Mouse (Mus musculus) kidney, embryonic 15.5 days (tissue): ENCODE measurements at regions not wholly inside any gene's neighbourhood (a gene's known extent, or its start where the extent isn't known, plus 50 kb on each side); places are given as distances from the start of the nearest gene placed in this dataset.

Experiments
- ATAC-seq: fragments of 200-750 bp; cut with Nextera tagmentation; replicated peaks from 2 replicates; pipeline ENCODE4 v1.8.0; 2017; ENCODE audit warnings: moderate TSS enrichment; ENCODE audit not compliant: low FRiP score
- H3K27ac ChIP-seq: fragments of 300-500 bp; sonication (generic); 2 replicates; pipeline ENCODE4 v1.5.1; 2015; ENCODE audit warnings: mild to moderate bottlenecking, inconsistent platforms
- H3K27me3 ChIP-seq: fragments of 300-500 bp; sonication (generic); 2 replicates; pipeline ENCODE4 v1.6.1; 2015; ENCODE audit warnings: inconsistent platforms
- H3K36me3 ChIP-seq: fragments of 300-500 bp; sonication (generic); 2 replicates; pipeline ENCODE4 v1.6.1; 2015; ENCODE audit warnings: inconsistent platforms
- H3K4me1 ChIP-seq: fragments of 300-500 bp; sonication (generic); 2 replicates; pipeline ENCODE4 v1.6.1; 2015; ENCODE audit warnings: inconsistent platforms
- H3K4me2 ChIP-seq: fragments of 300-500 bp; sonication (generic); 2 replicates; pipeline ENCODE4 v1.6.1; 2015; ENCODE audit warnings: moderate library complexity, mild to moderate bottlenecking, inconsistent platforms
- H3K4me3 ChIP-seq: fragments of 300-500 bp; sonication (generic); replicated peaks from 2 replicates; pipeline ENCODE4 v1.5.1; 2015; ENCODE audit warnings: mild to moderate bottlenecking, inconsistent platforms
- H3K9ac ChIP-seq: fragments of 300-500 bp; sonication (generic); 2 replicates; pipeline ENCODE4 v1.6.1; 2015; ENCODE audit warnings: mild to moderate bottlenecking, inconsistent platforms
- H3K9me3 ChIP-seq: fragments of 300-500 bp; sonication (generic); replicated peaks from 2 replicates; pipeline ENCODE4 v1.6.1; 2016; ENCODE audit warnings: inconsistent platforms
- WGBS: fragments of 180-500 bp; shearing (Covaris S2); methylation state at CpG from one replicate; pipeline ENCODE4 v1.1.7; 2015; ENCODE audit warnings: mixed read lengths; 5-methylcytosine and 5-hydroxymethylcytosine counted together

- H3K9me3 ChIP-seq, result no peaks in the 10 kb centered on the region
- no peak overlapping the region for H3K9ac ChIP-seq
- H3K36me3 ChIP-seq, result no peaks in the 10 kb centered on the region
- no peak for ATAC-seq
- peak overlapping the region; percentile 85 for H3K27ac ChIP-seq
- no peaks in the 10 kb centered on the region for H3K27me3 ChIP-seq
- peaks cover 57% of the 10 kb centered on the region for H3K4me1 ChIP-seq
- 41% methylated on average over 10 of the region's 10 CpGs for WGBS
- no peak overlapping the region for H3K4me3 ChIP-seq
- no peak overlapping the region for H3K4me2 ChIP-seq
These were observed 161.0 kb downstream of the Ly86 start for GRCm38 (mm10) chr13:37506046-37506445.

GRCm38 (mm10) chr13:37506701-37507100 lies 161.7 kb downstream of the Ly86 start:
- Histone ChIP-seq H3K27me3 (no peaks in the 10 kb centered on the region), H3K4me1 (peaks cover 55% of the 10 kb centered on the region), H3K27ac (peak overlapping the region; percentile 85), H3K4me2 (no peak overlapping the region), H3K9me3 (no peaks in the 10 kb centered on the region), H3K36me3 (no peaks in the 10 kb centered on the region), H3K9ac (no peak overlapping the region), H3K4me3 (no peak overlapping the region)
- ATAC-seq, result no peak
- WGBS, result 75% methylated on average over 8 of the region's 8 CpGs

GRCm38 (mm10) chr13:37507146-37507545 lies 162.1 kb downstream of the Ly86 start:
- H3K4me2 ChIP-seq, result no peak overlapping the region
- ATAC-seq, result peak; percentile 50
- H3K9ac ChIP-seq, result no peak overlapping the region
- H3K27ac ChIP-seq, result peak overlapping the region; percentile 85
- H3K4me3 ChIP-seq, result no peak overlapping the region
- H3K4me1 ChIP-seq, result peaks cover 55% of the 10 kb centered on the region
- H3K9me3 ChIP-seq, result no peaks in the 10 kb centered on the region
- 61% methylated on average over 5 of the region's 5 CpGs for WGBS
- no peaks in the 10 kb centered on the region for H3K36me3 ChIP-seq
- H3K27me3 ChIP-seq, result no peaks in the 10 kb centered on the region

- Histone ChIP-seq H3K4me3 (no peak overlapping the region), H3K9ac (no peak overlapping the region), H3K27me3 (no peaks in the 10 kb centered on the region), H3K27ac (peak overlapping the region; percentile 85), H3K9me3 (no peaks in the 10 kb centered on the region), H3K36me3 (no peaks in the 10 kb centered on the region), H3K4me2 (peak overlapping the region; percentile 27; the same call in 1 of the 2 replicates), H3K4me1 (peaks cover 62% of the 10 kb centered on the region)
- peak; percentile 41; the same call in 1 of the 2 replicates for ATAC-seq
- WGBS, result 44% methylated on average over 19 of the region's 19 CpGs
These were observed 163.7 kb downstream of the Ly86 start for GRCm38 (mm10) chr13:37508385-37509351.

GRCm38 (mm10) chr13:37509352-37509851 lies 164.4 kb downstream of the Ly86 start:
- Histone ChIP-seq H3K4me3 (no peak overlapping the region), H3K9me3 (no peaks in the 10 kb centered on the region), H3K27ac (peak overlapping the region; percentile 85), H3K4me2 (peak overlapping the region; percentile 27; the same call in 1 of the 2 replicates), H3K4me1 (peaks cover 69% of the 10 kb centered on the region), H3K9ac (no peak overlapping the region), H3K36me3 (no peaks in the 10 kb centered on the region), H3K27me3 (no peaks in the 10 kb centered on the region)
- ATAC-seq, result peak; percentile 47
- WGBS, result 13% methylated on average over 12 of the region's 12 CpGs

- Histone ChIP-seq H3K4me3 (no peak overlapping the region), H3K27me3 (no peaks in the 10 kb centered on the region), H3K27ac (no peak overlapping the region; the same call in 1 of the 2 replicates), H3K9me3 (no peaks in the 10 kb centered on the region), H3K4me2 (no peak overlapping the region), H3K9ac (no peak overlapping the region), H3K36me3 (no peaks in the 10 kb centered on the region), H3K4me1 (peaks cover 76% of the 10 kb centered on the region)
- ATAC-seq, result no peak
- WGBS, result 75% methylated on average over 6 of the region's 6 CpGs
These were observed 165.5 kb downstream of the Ly86 start for GRCm38 (mm10) chr13:37510511-37510910.

- no peak overlapping the region for H3K27ac ChIP-seq
- H3K9me3 ChIP-seq, result no peaks in the 10 kb centered on the region
- WGBS, result 55% methylated on average over 6 of the region's 6 CpGs
- H3K36me3 ChIP-seq, result no peaks in the 10 kb centered on the region
- no peak for ATAC-seq
- H3K4me2 ChIP-seq, result no peak overlapping the region
- no peak overlapping the region for H3K4me3 ChIP-seq
- H3K27me3 ChIP-seq, result no peaks in the 10 kb centered on the region
- H3K4me1 ChIP-seq, result peaks cover 71% of the 10 kb centered on the region
- H3K9ac ChIP-seq, result no peak overlapping the region
These were observed 166.0 kb downstream of the Ly86 start for GRCm38 (mm10) chr13:37511006-37511405.

GRCm38 (mm10) chr13:37511406-37511805 lies 166.4 kb downstream of the Ly86 start:
- no peaks in the 10 kb centered on the region for H3K27me3 ChIP-seq
- H3K4me2 ChIP-seq, result no peak overlapping the region
- H3K27ac ChIP-seq, result no peak overlapping the region
- H3K9ac ChIP-seq, result no peak overlapping the region
- ATAC-seq, result no peak
- H3K36me3 ChIP-seq, result no peaks in the 10 kb centered on the region
- 82% methylated on average over 4 of the region's 4 CpGs for WGBS
- no peak overlapping the region for H3K4me3 ChIP-seq
- H3K4me1 ChIP-seq, result peaks cover 68% of the 10 kb centered on the region
- H3K9me3 ChIP-seq, result no peaks in the 10 kb centered on the region

GRCm38 (mm10) chr13:37512781-37513180 lies 167.8 kb downstream of the Ly86 start:
- Histone ChIP-seq H3K4me2 (no peak overlapping the region), H3K9me3 (no peaks in the 10 kb centered on the region), H3K9ac (no peak overlapping the region), H3K27ac (no peak overlapping the region), H3K4me1 (peaks cover 63% of the 10 kb centered on the region), H3K36me3 (no peaks in the 10 kb centered on the region), H3K4me3 (no peak overlapping the region), H3K27me3 (no peaks in the 10 kb centered on the region)
- no peak for ATAC-seq
- WGBS, result 70% methylated on average over 3 of the region's 3 CpGs

GRCm38 (mm10) chr13:37513206-37513904 lies 168.3 kb downstream of the Ly86 start:
- Histone ChIP-seq H3K27ac (peak overlapping the region; percentile 87), H3K4me2 (0 out of 2 replicates have a peak overlapping the region, but pooled peaks have one; percentile 52), H3K4me3 (no peak overlapping the region), H3K9ac (no peak overlapping the region), H3K4me1 (peaks cover 57% of the 10 kb centered on the region), H3K9me3 (no peaks in the 10 kb centered on the region), H3K27me3 (no peaks in the 10 kb centered on the region), H3K36me3 (no peaks in the 10 kb centered on the region)
- 42% methylated on average over 2 of the region's 2 CpGs for WGBS
- no peak for ATAC-seq

GRCm38 (mm10) chr13:37513905-37514607 lies 169.0 kb downstream of the Ly86 start:
- peak overlapping the region; percentile 11; the same call in 1 of the 2 replicates for H3K4me3 ChIP-seq
- ATAC-seq, result peak; percentile 73
- peak overlapping the region; percentile 87 for H3K27ac ChIP-seq
- no peaks in the 10 kb centered on the region for H3K27me3 ChIP-seq
- no peaks in the 10 kb centered on the region for H3K9me3 ChIP-seq
- WGBS, result 13% methylated on average over 23 of the region's 23 CpGs
- H3K4me1 ChIP-seq, result peaks cover 50% of the 10 kb centered on the region
- H3K9ac ChIP-seq, result peak overlapping the region; percentile 42
- peak overlapping the region; percentile 52 for H3K4me2 ChIP-seq
- H3K36me3 ChIP-seq, result no peaks in the 10 kb centered on the region
